Mouse (Mus musculus) heart, embryonic 12.5 days (tissue): ENCODE results near the gene Bahcc1. TPM values are rescaled to one million over a fixed set of nuclear protein-coding genes. Genes with fewer than 3 reads are reported as not detected.

Experiments
- ATAC-seq: fragments of 200-750 bp; cut with Nextera tagmentation; 2 replicates; pipeline ENCODE4 v1.8.0; 2017; ENCODE audit warnings: moderate TSS enrichment, moderate library complexity; ENCODE audit not compliant: insufficient number of reproducible peaks, low FRiP score
- H3K27ac ChIP-seq: fragments of 300-500 bp; sonication (generic); 2 replicates; pipeline ENCODE4 v1.5.1; 2016; ENCODE audit warnings: mild to moderate bottlenecking, moderate library complexity; ENCODE audit not compliant: poor library complexity, severe bottlenecking
- H3K27me3 ChIP-seq: fragments of 300-500 bp; sonication (generic); replicated peaks from 2 replicates; pipeline ENCODE4 v1.6.1; 2016; ENCODE audit warnings: mild to moderate bottlenecking, moderate library complexity
- H3K36me3 ChIP-seq: fragments of 300-500 bp; sonication (generic); 2 replicates; pipeline ENCODE4 v1.6.1; 2016; ENCODE audit warnings: mild to moderate bottlenecking, moderate library complexity
- H3K4me1 ChIP-seq: fragments of 300-500 bp; sonication (generic); replicated peaks from 2 replicates; pipeline ENCODE4 v1.6.1; 2016; ENCODE audit warnings: mild to moderate bottlenecking
- H3K4me2 ChIP-seq: fragments of 300-500 bp; sonication (generic); 2 replicates; pipeline ENCODE4 v1.6.1; 2016; ENCODE audit warnings: mild to moderate bottlenecking, moderate library complexity
- H3K4me3 ChIP-seq: fragments of 300-500 bp; sonication (generic); 2 replicates; pipeline ENCODE4 v1.5.1; 2016; ENCODE audit warnings: mild to moderate bottlenecking
- H3K9ac ChIP-seq: fragments of 300-500 bp; sonication (generic); 2 replicates; pipeline ENCODE4 v1.6.1; 2016; ENCODE audit warnings: mild to moderate bottlenecking, moderate library complexity
- H3K9me3 ChIP-seq: fragments of 300-500 bp; sonication (generic); replicated peaks from 2 replicates; pipeline ENCODE4 v1.6.1; 2016; ENCODE audit warnings: mild to moderate bottlenecking, moderate library complexity
- WGBS: fragments of 180-500 bp; shearing (Covaris S2); methylation state at CpG from one replicate; pipeline ENCODE4 v1.1.7; 2016; 5-methylcytosine and 5-hydroxymethylcytosine counted together
- polyA plus RNA-seq: library from polyadenylated mRNA; unstranded; fragments of >200 nt; fragmentation: Nextera tagmentation; extraction: Ambion mirVana; gene quantifications from 2 replicates; pipeline ENCODE4 v1.2.1, GENCODE M21; 2016

Gene Bahcc1
- polyA plus RNA-seq, 1 experiment from 2014 or later, result 7.6 TPM

DNA sequence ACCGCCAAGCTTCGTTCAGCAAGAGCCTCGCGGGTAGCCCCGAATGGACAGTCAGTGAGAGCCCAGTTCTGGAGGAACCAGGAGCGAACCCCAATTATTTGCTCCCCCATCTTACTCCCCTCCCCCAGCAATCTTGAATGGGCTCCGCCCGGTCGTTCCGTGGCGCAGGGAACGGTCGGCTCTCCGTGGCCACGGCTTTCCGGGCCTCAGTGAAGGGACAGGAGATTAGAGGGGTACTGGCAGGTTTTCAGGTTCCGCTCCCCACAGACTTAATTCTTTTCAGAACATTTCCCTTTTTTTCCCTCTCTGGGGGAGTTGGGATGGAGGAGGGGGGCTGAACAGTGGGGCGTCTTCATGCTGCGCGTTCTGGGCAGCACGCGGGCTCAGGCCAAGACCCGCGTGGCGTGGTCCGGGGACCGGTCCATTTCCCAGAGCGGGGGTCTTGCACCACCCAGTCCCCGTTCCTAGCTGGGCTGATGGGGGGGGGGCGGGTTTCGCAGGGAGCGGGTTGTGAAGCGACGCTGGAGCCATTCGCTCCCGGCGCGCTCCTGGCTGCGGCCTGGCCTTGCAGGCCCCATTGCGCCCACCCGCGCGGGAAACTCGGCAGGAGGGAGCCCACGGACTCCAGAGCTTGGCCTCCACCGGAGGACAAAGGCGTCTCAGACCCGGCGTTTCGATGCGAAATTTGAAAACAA, 841 bp downstream of the Bahcc1 start:
- Histone ChIP-seq H3K9ac (peak overlapping the region; percentile 96), H3K36me3 (no peaks in the 10 kb centered on the region), H3K4me2 (peak overlapping the region; percentile 100), H3K27ac (peak overlapping the region; percentile 92), H3K27me3 (no peaks in the 10 kb centered on the region), H3K9me3 (no peaks in the 10 kb centered on the region), H3K4me1 (peaks cover 24% of the 10 kb centered on the region), H3K4me3 (peak overlapping the region; percentile 68)
- under 1% methylated on average over 51 of the region's 51 CpGs for WGBS
- ATAC-seq, result no peak

GRCm38 (mm10) chr11:120234136-120234775, 1.5 kb downstream of the Bahcc1 start:
- H3K9me3 ChIP-seq, result no peaks in the 10 kb centered on the region
- peak overlapping the region; percentile 96 for H3K9ac ChIP-seq
- H3K27ac ChIP-seq, result peak overlapping the region; percentile 92
- H3K4me2 ChIP-seq, result peak overlapping the region; percentile 100
- under 1% methylated on average over 52 of the region's 52 CpGs for WGBS
- H3K36me3 ChIP-seq, result no peaks in the 10 kb centered on the region
- H3K4me3 ChIP-seq, result peak overlapping the region; percentile 68
- peaks cover 24% of the 10 kb centered on the region for H3K4me1 ChIP-seq
- H3K27me3 ChIP-seq, result no peaks in the 10 kb centered on the region
- no peak for ATAC-seq

- Histone ChIP-seq H3K9ac (peak overlapping the region; percentile 96), H3K9me3 (no peaks in the 10 kb centered on the region), H3K4me2 (peak overlapping the region; percentile 100), H3K27ac (peak overlapping the region; percentile 92), H3K27me3 (no peaks in the 10 kb centered on the region), H3K4me1 (peaks cover 25% of the 10 kb centered on the region), H3K36me3 (no peaks in the 10 kb centered on the region), H3K4me3 (peak overlapping the region; percentile 68)
- ATAC-seq, result no peak
- 0% methylated on average over 39 of the region's 39 CpGs for WGBS
Measured at GRCm38 (mm10) chr11:120234776-120235181, 2.0 kb downstream of the Bahcc1 start.

- peak overlapping the region; percentile 96 for H3K4me2 ChIP-seq
- H3K4me1 ChIP-seq, result peaks cover 30% of the 10 kb centered on the region
- WGBS, result under 1% methylated on average over 40 of the region's 40 CpGs
- peak overlapping the region; percentile 99 for H3K9ac ChIP-seq
- no peaks in the 10 kb centered on the region for H3K36me3 ChIP-seq
- no peaks in the 10 kb centered on the region for H3K9me3 ChIP-seq
- no peaks in the 10 kb centered on the region for H3K27me3 ChIP-seq
- peak overlapping the region; percentile 86 for H3K27ac ChIP-seq
- no peak for ATAC-seq
- H3K4me3 ChIP-seq, result peak overlapping the region; percentile 92
Measured at GRCm38 (mm10) chr11:120235385-120236113, 2.8 kb downstream of the Bahcc1 start.

DNA sequence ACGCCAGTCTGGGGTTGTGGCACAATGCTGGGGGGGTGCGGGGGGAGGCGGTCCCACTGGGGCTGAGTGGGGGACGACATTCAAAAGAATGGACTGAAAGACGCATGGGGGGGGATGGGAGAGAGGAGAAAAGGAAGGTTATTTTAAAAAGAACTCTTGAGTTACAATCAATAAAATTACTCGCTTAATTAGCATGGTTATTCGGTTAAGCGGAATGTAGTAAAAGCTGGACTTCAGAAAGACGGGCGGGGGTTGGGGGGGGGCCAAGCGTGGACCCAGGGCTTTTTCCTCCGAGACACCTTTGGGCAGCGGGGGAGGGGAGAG, 3.3 kb downstream of the Bahcc1 start:
- H3K27ac ChIP-seq, result peak overlapping the region; percentile 86
- peak overlapping the region; percentile 99 for H3K9ac ChIP-seq
- H3K4me2 ChIP-seq, result peak overlapping the region; percentile 96
- H3K9me3 ChIP-seq, result no peaks in the 10 kb centered on the region
- WGBS, result 3% methylated on average over 13 of the region's 13 CpGs
- H3K4me3 ChIP-seq, result peak overlapping the region; percentile 92
- no peak for ATAC-seq
- no peaks in the 10 kb centered on the region for H3K27me3 ChIP-seq
- H3K36me3 ChIP-seq, result no peaks in the 10 kb centered on the region
- peaks cover 34% of the 10 kb centered on the region for H3K4me1 ChIP-seq

GRCm38 (mm10) chr11:120236438-120237165, 3.9 kb downstream of the Bahcc1 start:
- Histone ChIP-seq H3K36me3 (no peaks in the 10 kb centered on the region), H3K4me3 (peak overlapping the region; percentile 92), H3K4me1 (peaks cover 40% of the 10 kb centered on the region), H3K27me3 (no peaks in the 10 kb centered on the region), H3K9ac (peak overlapping the region; percentile 99), H3K4me2 (peak overlapping the region; percentile 96), H3K27ac (peak overlapping the region; percentile 86), H3K9me3 (no peaks in the 10 kb centered on the region)
- ATAC-seq, result no peak
- WGBS, result 1% methylated on average over 95 of the region's 96 CpGs

GRCm38 (mm10) chr11:120237166-120238131, 4.7 kb downstream of the Bahcc1 start:
- no peak for ATAC-seq
- Histone ChIP-seq H3K9me3 (no peaks in the 10 kb centered on the region), H3K9ac (peak overlapping the region; percentile 99), H3K4me3 (peak overlapping the region; percentile 92), H3K4me1 (peaks cover 41% of the 10 kb centered on the region), H3K27ac (peak overlapping the region; percentile 86), H3K4me2 (peak overlapping the region; percentile 96), H3K27me3 (no peaks in the 10 kb centered on the region), H3K36me3 (no peaks in the 10 kb centered on the region)
- under 1% methylated on average over 89 of the region's 89 CpGs for WGBS

DNA sequence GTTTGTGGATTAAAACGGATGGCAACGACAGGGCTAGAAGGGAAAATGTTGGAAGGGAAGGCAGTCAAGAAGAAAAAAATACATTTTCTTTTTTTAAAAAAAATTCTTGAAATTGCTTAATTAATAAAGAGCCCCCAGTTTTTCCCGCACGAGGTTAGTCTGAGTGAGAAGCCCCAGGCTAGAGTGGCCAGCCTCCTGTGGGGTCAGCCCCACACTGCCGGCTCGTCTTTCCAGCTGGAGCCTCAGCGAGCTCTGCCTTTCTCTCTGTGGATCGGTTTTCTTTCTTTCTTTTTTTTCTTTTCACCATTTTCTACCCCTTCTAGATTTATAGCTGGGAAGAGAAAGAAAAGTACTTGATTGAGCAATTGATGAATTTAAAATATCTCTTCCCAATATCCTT, 5.6 kb downstream of the Bahcc1 start:
- peaks cover 49% of the 10 kb centered on the region for H3K4me1 ChIP-seq
- H3K9me3 ChIP-seq, result no peaks in the 10 kb centered on the region
- peak overlapping the region; percentile 96 for H3K4me2 ChIP-seq
- peak overlapping the region; percentile 80 for H3K9ac ChIP-seq
- H3K4me3 ChIP-seq, result peak overlapping the region; percentile 92
- no peaks in the 10 kb centered on the region for H3K36me3 ChIP-seq
- no peaks in the 10 kb centered on the region for H3K27me3 ChIP-seq
- 14% methylated on average over 8 of the region's 8 CpGs for WGBS
- ATAC-seq, result no peak
- peak overlapping the region; percentile 92 for H3K27ac ChIP-seq

DNA sequence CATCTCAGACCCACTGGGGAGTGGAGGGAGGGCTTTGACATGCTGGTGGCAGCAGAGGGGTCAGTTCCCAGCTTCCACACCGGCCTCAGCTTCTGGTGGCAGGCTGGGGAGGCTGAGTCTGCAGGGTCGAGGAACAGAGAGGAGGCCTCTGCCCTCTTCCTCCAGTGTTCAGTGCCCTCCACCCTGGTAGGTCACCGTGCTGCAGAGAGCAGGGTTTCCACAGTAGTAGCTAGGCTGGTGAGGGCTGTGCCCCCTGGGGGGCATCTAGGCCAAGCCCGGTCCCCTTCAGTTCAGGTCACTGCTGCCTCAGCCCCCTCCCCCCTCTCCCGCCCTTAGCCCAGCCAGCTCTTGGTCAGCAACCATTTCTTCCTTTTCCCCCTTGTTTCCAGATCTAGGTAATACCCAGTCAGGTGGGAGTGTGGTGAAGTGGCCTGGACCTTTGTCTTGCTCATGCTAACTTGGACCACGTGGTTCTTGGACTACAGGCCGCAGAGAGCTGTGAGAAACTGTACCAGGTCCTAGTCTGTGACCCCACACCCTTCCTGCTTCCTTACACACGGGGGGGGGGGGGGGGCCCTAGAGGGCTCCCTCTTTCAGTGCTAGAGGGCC, 6.1 kb downstream of the Bahcc1 start:
- ATAC-seq, result peak; percentile 38; the same call in 1 of the 2 replicates
- Histone ChIP-seq H3K9ac (peak overlapping the region; percentile 80), H3K4me1 (peaks cover 54% of the 10 kb centered on the region), H3K27me3 (no peaks in the 10 kb centered on the region), H3K4me2 (peak overlapping the region; percentile 96), H3K27ac (peak overlapping the region; percentile 92), H3K4me3 (peak overlapping the region; percentile 92), H3K9me3 (no peaks in the 10 kb centered on the region), H3K36me3 (no peaks in the 10 kb centered on the region)
- WGBS, result 11% methylated on average over 8 of the region's 8 CpGs

- 8% methylated on average over 11 of the region's 11 CpGs for WGBS
Measured at GRCm38 (mm10) chr11:120239581-120239991, 6.8 kb downstream of the Bahcc1 start.

More at GRCm38 (mm10) chr11:120239581-120239991, 6.8 kb downstream of the Bahcc1 start:
- Histone ChIP-seq H3K4me3 (peak overlapping the region; percentile 38), H3K27me3 (no peaks in the 10 kb centered on the region), H3K9me3 (no peaks in the 10 kb centered on the region), H3K27ac (peak overlapping the region; percentile 92), H3K4me2 (peak overlapping the region; percentile 96), H3K36me3 (no peaks in the 10 kb centered on the region), H3K9ac (peak overlapping the region; percentile 72), H3K4me1 (peaks cover 61% of the 10 kb centered on the region)
- no peak for ATAC-seq
